Mouse (Mus musculus): ENCODE results near the gene Zfp609. TPM values are rescaled to one million over a fixed set of nuclear protein-coding genes. Genes with fewer than 3 reads are reported as not detected.

The Zfp609 gene
- total RNA-seq, 2 experiments from 2014 or later, result 59.4 to 65.0 TPM

DNA sequence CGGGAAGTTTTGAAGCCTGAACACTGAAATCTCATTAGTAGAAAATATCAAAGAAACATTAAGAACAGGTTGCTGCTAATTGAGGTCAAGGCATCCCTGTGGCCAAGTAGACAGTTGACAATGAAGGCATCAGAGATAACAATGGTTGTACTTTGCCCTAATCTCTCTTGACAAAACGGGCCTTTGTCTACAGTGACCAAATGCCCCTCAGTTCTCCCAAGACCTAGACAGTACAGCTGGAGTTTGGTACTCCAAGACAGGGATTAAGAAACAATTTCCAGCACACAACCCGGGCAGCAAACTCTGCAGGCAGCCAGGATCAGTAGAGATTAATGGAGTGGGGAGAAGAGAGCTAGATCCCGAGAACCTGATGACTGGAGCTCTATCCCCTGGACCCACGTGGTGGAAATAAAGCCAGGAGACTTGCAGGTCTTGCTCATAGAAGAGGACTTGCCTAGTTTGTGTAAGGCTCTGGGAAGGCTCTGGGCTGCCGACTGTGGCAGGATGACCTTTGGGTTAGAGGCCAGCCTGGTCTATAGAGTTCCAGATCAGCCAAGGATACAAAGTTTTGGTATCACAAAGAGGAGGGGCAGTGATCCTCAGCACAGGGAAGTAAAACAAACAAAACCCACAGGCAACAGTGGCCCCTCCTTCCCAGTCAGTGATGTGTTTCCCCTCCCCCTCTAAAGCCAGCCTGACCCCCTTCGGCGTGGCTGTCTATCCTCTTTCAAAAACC is 51.1 kb downstream of the Zfp609 start:
- intact Hi-C loops (cut with DNase I), result no loop called here
- DNase-seq, result no peak

- DNase-seq, result no peak
- intact Hi-C loops (cut with DNase I), result no loop called here
Measured at GRCm38 (mm10) chr9:65773783-65774182, 53.6 kb downstream of the Zfp609 start.

DNA sequence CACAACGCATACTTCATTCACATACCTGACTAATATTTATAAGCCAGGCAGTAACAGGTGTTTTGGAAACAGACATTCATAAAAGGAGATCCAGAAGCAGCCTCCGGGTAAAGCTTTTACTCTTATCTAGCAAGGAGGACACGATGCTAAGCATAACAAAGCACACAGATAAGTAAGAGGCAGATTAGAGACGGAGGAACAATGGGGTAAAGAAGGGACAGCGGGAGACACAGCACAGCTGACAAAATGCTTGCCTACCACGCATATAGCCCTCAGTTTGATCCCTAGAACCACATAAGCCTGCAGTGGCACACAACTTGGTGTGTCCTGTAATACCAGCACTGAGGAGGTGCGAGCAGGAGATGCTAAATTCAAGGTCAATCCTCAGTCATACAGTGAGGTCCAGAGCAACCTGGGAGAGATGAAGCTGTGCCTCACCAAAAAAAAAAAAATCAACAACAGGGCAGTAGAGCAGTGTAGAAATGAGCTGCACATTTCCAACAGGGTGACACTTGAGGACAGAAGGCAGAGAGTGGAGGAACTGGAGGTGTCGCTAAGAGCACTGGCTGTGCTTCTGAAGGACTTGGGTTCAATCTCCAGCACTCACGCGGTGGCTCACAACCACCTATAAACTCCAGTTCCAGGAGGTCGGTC is 56.2 kb downstream of the Zfp609 start:
- no peak for DNase-seq
- intact Hi-C loops (cut with DNase I), result no loop called here

DNA sequence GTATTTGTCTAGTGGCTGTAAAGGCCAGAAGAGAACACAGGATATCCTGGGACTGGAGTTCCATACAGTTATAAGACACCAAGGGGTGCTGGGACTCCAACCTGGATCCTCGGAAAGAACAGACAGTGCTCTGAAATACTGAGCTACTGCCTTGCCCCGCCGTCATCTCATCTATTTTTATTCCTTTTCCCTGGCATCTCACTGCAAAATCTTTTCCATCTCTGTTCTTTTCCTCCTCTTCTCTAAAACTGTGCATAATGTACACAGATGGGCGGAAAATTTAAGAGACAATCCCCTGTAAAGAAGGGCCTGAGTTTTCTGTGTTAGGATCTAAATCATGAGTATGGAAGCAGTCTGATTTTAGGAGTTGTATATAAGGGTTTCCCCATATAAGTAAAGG is 64.6 kb downstream of the Zfp609 start:
- DNase-seq, result no peak
- intact Hi-C loops (cut with DNase I), result loop anchor here (10.0 kb wide), 1 partner anchor 62 kb away; the partner anchor contains the start of gene Zfp609

- DNase-seq, result no peak
- intact Hi-C loops (cut with DNase I), result loop anchor here (10.0 kb wide), 1 partner anchor 65 kb away; the partner anchor contains the start of gene Zfp609
Measured at GRCm38 (mm10) chr9:65759992-65760391, 67.4 kb downstream of the Zfp609 start.

DNA sequence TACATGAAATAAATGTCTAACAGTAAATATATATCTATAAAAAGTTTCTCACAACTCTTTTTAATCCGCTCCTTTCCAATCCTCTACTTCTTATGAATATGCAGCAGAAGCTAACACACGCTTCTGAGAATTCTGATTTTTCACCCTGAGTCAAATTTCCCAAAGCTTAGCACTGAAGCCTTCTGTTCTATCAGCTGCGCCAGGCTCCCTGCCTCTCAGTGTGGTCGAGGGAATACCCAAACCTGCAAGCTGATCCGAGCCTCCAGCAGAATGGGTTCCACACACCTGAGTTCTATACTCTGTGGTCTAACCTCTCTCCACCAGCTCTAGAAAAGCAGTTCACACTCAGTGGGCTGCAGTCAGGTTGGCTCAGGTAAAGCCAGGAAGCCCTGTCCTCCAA is 68.1 kb downstream of the Zfp609 start:
- no peak for DNase-seq
- intact Hi-C loops (cut with DNase I), result no loop called here

- no peak for DNase-seq
- intact Hi-C loops (cut with DNase I), result no loop called here
Measured at GRCm38 (mm10) chr9:65757826-65758225, 69.5 kb downstream of the Zfp609 start.

GRCm38 (mm10) chr9:65755673-65756375 is 71.5 kb downstream of the Zfp609 start:
- intact Hi-C loops (cut with DNase I), result no loop called here
- peak; percentile 21 for DNase-seq

GRCm38 (mm10) chr9:65755164-65755563 is 72.2 kb downstream of the Zfp609 start:
- intact Hi-C loops (cut with DNase I), result no loop called here

DNA sequence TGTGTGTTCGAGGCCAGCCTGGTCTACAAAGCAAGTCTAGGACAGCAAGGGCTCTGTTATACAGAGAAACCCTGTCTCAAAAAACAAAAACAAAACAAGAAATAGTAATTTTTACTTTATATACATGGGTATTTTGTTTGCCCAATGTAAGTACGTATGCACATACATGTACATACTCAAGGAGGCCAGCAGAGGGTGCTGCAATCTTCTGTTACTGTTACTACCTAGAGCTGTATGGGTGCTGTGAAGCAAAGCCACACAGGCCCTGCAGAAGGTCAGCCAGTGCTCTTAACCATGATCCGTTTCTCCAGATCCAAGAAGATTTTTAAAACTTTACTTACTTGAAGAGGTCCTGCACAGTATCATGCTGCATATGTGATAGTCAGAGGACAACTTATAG is 74.7 kb downstream of the Zfp609 start:
- intact Hi-C loops (cut with DNase I), result no loop called here

More at GRCm38 (mm10) chr9:65755164-65755563, 72.2 kb downstream of the Zfp609 start:
- no peak for DNase-seq

DNA sequence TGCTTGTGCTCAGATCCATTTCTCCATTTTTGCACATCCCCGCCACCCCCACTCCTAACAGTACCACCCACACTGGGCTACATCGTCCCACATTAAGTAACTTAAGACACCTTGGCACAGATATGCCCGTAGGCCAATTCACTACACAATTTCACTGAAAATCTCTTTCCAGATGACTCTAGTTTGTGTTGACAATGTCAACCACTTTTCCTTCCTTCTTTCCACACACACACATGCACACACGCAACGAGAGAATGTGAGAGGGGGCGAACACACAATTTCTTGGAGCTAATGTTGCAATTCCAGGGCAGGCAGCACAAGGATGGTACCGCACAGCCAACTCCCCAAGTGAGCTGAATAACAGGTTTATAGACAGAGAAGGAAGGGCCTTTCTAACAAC is 75.5 kb downstream of the Zfp609 start:
- intact Hi-C loops (cut with DNase I), result no loop called here
- DNase-seq, result no peak

More for the DNA sequence above, 74.7 kb downstream of the Zfp609 start:
- no peak for DNase-seq

- peak; percentile 39 for DNase-seq
- intact Hi-C loops (cut with DNase I), result no loop called here
Measured at GRCm38 (mm10) chr9:65748102-65748501, 79.3 kb downstream of the Zfp609 start.

GRCm38 (mm10) chr9:65746479-65746878 is 80.9 kb downstream of the Zfp609 start:
- intact Hi-C loops (cut with DNase I), result no loop called here
- DNase-seq, result no peak

- intact Hi-C loops (cut with DNase I), result no loop called here
- DNase-seq, result no peak
Measured at GRCm38 (mm10) chr9:65745456-65745855, 81.9 kb downstream of the Zfp609 start.

- DNase-seq, result peak; percentile 62
- intact Hi-C loops (cut with DNase I), result no loop called here
Measured at GRCm38 (mm10) chr9:65744171-65745082, 82.9 kb downstream of the Zfp609 start.

DNA sequence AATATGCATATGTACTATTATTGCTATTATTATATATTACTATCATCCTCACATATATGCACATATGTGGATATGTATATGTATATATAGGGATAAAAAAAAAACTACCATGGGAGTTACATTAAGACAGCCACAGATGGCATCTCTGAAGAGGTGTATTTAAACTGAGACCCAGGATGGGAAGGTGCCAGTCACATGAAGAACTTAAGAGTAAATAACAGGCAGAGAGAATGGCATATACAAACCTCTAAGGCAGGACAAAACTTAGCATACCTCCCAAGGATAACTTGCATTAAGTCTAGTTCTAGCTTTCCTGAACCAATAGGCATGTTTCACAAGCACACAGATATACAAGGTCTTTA is 83.6 kb downstream of the Zfp609 start:
- DNase-seq, result no peak
- intact Hi-C loops (cut with DNase I), result no loop called here

DNA sequence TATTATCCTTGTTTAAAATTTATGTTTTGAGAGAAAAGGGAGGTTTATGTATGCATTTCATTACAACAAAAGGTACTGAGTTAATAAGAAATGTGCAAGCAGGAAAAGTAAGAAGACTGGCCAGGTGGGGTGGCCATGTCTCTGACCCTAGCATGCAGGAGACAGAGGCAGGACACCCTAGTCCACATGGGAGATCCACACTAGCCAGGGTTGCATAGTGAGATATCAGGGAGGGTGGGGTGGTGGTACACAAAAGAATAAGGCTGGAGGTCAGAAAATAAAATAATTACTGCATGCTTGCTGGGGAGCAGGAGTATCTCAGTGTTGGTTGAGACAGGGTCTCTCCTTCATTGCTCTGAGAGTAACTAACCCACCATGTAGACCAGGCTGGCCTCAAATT is 84.0 kb downstream of the Zfp609 start:
- DNase-seq, result no peak
- intact Hi-C loops (cut with DNase I), result no loop called here

DNA sequence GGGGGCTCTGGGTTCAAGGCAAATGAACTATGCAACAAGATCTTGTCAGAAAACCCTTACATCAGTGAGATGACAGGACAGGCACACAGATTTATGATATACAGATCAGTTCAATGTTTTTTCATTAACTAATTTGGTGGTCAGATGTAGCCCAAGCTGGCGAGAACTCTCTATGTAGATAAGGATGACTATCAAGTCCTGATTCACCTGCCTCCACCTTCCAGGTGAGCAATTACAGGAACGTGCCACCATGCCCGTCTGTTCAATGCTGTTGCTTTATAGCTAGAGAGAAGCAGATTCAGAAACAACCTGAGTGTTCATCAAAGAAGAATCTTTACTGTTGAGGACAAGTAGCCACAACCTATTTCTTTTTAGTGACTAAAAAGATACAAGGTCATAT is 84.6 kb downstream of the Zfp609 start:
- intact Hi-C loops (cut with DNase I), result no loop called here
- no peak for DNase-seq

DNA sequence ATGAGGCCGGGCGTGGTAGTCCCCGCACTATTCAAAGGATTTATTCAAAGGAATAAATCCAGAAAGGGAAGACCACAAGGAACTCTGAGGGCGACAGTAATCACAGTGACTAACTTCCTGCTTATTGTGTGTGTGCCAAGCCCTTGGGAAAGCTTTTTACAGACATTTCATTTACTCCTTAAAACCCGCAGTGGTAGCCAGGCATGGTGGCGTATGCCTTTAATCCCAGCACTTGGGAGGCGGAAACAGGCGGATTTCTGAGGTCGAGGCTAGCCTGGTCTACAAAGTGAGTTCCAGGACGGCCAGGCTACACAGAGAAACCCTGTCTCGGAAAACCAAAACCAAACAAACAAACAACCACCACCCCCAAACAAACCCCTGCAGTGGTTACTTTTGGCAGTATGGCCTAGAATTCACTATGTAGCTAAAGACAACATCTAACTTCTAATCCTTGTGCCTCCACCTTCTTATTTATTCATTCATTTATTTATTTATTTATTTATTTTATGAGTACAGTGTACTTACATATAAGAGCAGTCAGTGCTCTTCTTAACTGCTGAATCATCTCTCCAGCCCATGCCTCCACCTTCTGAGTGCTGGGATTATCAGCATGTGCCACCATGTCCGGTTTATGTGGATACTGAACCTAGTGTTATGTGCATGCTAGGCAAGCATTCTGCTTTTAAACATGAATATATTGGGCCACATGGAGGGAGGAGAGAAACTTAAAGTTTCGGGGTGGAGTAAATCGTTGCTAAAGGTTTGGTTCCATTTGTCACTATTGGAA is 86.1 kb downstream of the Zfp609 start:
- DNase-seq, result no peak
- intact Hi-C loops (cut with DNase I), result no loop called here

DNA sequence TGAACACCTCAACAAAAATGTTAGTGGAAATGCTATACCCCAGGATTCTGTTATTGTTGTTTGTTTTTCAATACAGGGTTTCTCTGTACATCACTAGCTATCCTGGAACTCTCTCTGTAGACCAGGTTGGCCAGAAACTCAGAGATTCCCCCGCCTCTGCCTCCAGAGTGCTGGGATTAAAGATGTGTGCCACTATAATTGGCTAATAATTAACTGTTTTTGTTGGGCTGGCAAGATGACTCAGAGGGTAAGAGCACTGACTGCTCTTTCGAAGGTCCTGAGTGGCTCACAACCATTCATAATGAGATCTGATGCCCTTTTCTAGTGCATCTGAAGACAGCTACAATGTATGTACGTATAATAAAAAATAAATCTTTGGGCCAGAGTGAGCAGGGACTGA is 92.4 kb downstream of the Zfp609 start:
- intact Hi-C loops (cut with DNase I), result no loop called here

More for the DNA sequence above, 92.4 kb downstream of the Zfp609 start:
- DNase-seq, result no peak

Measured in left cerebral cortex, postnatal 4 days (tissue).